Mouse (Mus musculus) E14TG2a.4 (cell line): ENCODE measurements around the gene Hnrnph2.

Experiments used
- CTCF ChIP-seq: conservative IDR thresholded peaks from 2 replicates; pipeline ENCODE4 v1.5.1; 2014; ENCODE audit warnings: low read length
- NANOG ChIP-seq: IDR thresholded peaks from 2 replicates; pipeline ENCODE4 v1.6.1; 2014; ENCODE audit warnings: borderline replicate concordance, low read length, mixed read lengths

- TF ChIP-seq CTCF (no peak), NANOG (no peak)
Measured at GRCm38 (mm10) chrX:134621685-134622084, 20.7 kb downstream of the Hnrnph2 start.
